Mouse (Mus musculus) 3134 (cell line): ENCODE data around the gene Mfap3.

ENCODE experiments used
- DNase-seq: peaks from one replicate; pipeline ENCODE4 v3.0.0-alpha.2; 2011; ENCODE audit warnings: low spot score; ENCODE audit not compliant: insufficient read length; ENCODE audit errors: extremely low read depth

Mfap3 gene

DNA sequence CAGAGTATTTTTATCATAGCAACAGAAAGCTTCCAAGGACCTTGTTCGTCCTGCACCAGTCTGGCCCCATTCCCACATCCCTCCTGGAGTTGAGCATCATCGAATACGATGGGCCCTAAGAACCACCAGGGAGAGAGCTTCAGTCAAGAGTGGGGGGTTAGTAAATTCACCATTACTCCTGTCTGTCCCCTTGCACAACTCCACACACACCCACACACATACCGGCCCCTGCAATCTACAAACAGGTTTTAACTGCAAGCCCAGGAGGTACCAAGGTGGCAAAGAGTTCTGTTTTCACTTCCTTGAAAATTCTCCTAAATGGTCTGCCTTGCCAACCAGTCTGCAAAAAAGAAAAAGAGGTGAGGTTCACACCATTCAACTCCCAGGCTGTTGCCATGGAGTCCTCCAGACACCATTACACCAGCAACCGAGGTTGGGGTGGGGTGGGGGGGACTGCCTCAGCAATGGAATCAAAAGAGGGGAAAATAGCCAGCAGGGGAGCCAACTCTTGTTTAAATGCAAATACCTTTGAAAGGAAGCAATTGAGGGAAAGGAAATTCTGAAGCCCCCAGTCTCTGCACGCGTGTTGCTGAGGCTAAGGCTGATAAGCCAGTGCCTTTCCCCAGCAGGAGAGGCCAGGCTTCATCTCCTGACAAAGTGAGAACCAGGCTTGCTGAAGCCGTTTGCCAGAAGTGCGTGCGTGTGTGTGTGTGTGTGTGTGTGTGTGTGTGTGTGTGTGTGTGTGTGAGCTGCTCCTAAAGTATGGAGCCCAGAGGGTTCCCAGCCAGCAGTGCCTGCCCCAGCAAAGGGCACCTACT lies 64.6 kb downstream of the Mfap3 start:
- no peak for DNase-seq
